Mouse (Mus musculus) c-Kit-positive CD71-positive TER-119-negative erythroid progenitor cells, embryonic 14.5 days (primary cell): ENCODE data around the gene Pwwp2b.

Experiments
- DNase-seq: peaks from one replicate; pipeline ENCODE4 v3.0.0-alpha.2; 2013; ENCODE audit warnings: low read depth

Pwwp2b gene

DNA sequence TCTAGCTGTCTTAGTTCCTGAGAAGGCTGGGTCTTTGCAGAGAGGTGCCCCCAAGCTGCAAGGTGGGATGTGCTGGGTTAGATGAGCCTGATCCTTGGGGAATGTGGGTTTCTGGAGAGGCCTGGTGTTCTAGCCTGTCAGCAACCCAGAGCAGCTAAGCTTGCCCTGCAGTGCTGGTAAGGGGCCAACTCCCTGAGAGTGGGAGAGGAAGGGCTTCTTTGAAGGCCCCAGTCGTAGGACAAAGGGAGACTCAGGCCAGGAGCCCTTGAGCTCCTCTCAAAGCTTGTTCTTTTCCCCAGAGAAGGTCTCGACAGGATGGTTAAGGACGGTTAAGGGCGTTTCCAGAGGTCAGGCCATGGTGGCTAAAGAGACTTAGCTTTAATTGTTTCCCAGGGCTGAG, 16.1 kb downstream of the Pwwp2b start:
- DNase-seq: no peak

DNA sequence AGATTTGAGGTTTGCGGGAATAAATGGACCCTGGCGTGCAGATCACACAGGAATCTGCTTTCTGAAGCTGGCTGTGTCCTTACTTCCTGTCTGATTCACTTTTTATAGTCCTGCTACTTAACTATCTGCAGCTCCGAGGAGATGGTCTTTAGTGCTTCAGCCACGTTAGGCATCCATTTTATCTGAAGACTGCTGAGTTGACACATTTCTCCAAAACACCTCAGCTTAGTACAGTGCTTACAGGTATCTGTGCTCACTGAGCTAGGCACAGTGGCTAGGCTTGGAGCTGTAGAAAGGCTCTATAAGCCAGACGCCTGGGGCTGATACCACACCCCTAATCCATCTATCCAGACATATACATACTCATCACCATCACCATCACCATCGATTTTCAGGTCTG, 17.4 kb downstream of the Pwwp2b start:
- DNase-seq: no peak

DNA sequence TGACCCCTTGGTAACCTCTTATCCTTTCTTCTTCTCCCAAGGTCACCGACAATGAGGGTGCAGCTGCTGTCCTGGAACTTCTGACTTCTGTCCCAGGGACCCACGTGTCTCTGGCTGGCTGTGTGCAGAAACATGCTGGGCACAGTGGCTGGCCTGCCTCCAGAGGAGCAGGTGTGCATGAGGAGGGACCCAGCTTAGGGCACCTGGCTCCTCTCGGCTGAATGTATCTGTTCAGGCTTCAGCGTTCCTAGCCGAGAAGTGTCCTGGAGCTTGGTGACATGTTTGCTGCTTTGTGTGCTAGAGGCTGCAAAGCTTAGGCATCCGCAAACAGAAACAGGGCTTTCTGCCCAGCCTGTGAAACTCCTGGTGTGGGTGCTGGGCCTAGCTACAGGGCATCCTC, 18.1 kb downstream of the Pwwp2b start:
- DNase-seq: no peak

DNA sequence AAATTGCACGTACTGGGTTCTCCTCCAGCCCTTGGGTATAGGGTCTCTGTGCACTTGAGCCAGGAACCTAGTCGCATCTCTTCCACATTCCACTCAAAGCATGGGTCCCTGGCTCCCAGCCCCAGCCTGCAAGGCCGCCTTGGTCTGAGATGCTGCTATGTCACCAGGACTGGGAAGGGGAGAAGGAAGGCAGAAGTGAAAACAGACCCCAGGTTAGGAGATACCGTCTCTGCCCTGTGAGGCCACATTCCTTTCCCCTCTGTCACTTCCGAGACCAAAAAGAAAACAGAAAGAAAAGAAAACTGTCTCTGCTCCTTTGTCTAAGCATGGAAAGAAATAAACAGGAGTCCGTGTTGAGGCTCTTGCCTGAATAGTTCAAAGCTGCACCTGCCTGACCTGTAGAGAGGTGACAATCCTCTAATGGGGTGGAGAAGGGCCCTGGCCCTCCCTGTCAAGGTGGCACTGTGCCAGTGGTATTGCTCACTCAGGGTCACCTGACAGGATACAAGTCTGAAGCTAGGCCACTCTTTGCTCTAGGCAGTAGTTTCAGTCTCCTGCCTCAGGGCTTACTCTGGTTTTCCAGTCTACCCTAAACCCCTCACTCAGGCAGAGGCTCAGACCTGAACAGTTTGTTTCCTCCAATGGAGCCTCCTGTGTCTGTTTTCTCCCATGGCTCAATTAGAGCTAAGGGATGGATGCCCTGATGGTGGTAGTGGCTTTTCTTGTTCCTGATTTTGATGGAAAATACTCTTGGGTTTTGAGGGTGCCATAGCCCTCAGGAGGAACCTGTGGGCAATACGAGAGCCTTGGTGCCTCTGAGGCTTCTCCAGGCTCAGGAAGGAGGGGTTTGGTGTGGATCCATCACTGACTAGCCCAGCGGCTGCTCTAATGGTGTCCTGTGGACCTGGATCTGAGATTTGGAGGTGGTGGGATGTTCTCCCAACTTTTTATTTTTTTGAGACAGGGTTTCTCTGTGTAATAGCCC, 18.9 kb downstream of the Pwwp2b start:
- no peak for DNase-seq

DNA sequence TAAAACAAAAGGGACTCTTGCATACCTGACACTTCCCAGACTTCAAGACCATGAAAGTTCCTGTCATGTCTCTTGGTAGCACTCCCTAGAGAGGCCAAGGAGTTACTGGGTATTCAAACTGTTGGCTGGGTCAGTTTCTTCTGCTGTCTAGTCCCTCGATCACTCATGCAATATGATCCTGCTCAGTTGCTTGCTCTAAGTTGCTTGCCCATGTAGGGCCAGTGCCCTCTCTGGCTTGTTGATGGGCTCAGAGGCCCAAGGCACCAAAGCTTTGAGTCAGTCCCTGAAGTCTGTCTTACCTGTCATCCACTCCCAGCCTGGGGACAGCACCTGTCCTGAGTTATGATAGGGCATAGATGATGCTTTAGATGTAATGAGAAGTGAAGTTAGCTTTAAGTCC, 22.5 kb downstream of the Pwwp2b start:
- no peak for DNase-seq

DNA sequence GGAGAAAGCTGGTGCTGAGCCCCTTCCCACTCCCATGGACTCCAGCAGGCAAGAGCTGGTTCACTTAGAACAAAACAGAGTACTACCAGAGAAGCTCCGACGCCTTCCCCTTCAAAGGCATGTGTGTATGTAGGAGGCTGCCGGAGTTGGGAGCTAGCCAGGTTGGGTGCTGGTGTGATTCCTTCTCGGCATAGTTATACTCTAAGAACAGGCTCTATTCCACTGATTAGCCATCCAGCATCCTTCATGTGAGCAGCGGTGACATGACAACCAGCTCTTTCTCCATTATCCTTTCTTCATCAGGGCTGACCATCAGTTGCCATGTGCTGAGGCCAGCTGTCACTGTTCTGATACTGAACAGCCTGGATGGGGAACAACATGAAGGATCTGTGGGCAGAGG, 23.6 kb downstream of the Pwwp2b start:
- no peak for DNase-seq

DNA sequence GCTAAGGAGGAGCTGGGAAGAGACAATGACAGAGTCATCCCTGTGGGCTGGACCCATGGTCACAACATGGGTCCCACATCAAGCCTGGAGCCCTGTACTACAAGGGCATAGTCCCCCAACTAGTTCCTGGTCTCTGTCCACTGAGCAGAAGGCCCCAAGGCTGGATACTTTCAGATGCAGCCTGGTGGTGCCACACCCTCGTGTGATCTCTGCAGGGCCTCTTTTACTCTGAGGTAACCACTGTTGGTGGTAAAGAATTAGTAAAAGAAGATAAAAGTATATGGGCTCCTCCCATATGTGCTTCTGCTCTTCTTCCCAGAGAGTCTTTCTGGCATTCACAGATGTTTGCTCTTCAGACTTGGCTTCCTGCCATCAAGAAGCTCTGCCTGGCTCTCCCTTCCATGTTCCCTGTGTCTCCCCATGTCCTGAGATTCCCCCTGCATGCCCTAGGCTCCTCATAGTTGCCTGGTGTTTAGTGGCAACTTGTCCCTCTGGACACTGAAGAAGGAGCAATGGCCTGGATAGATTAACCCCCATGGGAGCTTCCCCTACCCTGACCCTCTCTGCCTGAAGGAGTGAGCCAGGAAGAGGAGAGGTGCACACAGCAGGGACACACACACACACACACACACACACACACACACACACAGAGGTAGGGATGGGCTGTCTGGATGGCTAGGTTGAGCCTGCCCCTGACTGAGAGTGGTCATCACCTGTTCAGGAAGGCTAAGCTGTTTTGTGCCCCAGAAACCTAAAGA, 24.5 kb downstream of the Pwwp2b start:
- no peak for DNase-seq

DNA sequence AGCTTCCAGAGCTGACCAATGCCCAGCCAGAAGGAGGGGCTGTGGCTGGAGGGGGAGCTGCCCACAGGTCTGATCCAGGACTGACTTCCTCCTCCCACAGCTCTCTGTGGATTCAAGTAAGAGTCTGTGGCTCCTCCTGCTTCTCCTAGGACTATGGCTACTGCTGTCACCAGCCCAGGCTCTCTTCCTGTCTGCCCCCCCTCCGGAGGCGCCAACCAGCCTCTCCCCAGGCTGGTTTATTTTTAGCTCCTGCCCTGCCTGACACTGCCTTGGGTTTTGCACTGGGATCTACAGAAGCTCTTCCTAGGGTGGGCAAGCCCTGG, 25.1 kb downstream of the Pwwp2b start:
- no peak for DNase-seq

DNA sequence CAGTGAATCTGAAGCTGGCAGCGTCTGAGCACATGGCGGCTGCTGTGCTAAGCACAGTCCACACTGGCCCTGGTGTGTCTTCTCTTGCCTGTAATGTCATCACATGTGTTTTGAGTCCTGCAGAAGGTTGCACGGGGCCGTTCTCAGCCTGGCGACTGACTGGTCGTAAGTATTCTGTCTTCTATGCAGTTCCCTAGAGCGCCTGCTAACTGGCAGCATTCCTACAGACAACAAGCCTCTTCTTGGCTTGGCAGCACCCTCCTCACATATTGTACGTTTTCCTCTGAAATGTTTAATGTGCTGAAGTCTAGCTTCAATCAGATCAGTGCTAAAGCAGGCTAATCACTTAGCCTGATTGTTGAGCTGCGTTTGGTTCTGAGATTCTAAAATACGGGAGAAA, 27.3 kb downstream of the Pwwp2b start:
- DNase-seq: no peak

DNA sequence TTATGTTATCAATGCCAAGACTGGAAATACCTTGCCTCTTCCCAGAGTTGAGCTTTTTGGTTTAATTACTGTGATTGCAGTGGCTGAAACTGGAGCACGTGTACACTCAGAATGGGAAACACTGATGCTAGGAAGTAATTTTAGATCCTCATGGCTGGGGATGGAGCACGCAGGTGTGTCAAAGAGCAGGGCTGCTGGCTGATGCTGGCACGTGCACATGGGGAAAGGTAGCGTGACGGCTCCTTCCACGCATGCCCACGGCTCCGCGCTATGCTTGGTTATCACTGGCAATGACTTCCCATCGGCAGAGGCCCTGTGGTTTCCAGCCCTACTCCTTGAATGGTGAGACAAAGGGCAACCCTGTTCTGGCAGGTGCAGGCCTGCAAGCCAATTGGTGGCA, 27.9 kb downstream of the Pwwp2b start:
- no peak for DNase-seq

DNA sequence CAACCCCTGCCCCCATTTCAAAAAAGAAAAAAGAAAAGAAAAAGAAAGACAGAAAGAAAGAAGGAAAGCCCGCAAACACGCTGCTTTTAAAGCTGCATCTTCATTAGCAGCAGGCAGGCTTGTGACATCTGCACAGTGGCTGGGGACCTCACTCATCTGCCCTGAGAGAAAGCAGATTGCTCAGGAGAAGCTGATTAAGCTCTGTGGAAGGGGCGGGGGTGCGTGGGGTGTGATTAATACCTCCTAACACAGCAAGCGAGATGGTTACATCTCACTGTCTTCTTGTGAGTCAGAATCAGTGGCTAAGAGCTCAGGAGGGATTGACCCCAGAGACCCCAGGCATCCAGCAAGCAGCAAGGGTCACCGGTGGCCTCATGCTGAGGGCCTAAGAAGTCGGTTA, 29.3 kb downstream of the Pwwp2b start:
- no peak for DNase-seq

DNA sequence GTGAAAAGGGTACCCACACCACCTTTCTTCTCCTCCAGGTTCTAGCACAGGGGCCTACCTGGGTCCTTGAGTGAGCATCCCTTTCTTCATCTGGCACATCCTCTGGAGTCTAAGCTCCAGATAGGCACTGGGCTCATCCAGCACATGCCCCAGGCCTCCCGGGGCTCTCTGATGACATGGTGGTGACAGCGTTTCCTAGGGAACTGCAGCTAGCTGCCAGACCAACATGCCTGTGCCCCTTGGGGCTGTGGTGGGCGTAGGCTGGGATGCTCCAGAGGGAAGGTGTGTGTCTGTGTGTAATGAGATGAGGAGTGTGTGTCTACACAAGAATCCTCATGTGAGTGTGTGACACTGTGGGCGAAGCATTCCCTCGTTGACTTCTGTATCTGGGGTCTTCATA, 31.3 kb downstream of the Pwwp2b start:
- no peak for DNase-seq

DNA sequence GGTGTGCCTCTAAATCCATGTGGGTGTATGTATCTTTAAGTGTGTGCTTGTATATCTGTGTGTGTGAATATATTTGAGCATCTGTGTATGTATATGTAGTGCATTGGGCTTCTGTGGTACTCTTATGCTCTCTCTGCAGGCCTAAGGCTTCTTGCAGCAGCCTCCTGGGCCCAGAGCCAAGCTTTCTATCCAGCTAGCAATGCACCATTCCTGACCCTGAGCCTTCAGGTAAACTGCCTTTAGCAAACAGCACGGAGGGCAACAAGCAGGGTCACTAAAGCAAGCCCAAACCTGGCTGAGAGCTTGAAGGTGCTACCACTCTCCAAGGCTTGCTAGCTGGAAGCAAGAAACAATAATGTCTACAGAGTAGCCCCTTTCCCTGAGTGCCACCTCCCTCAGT, 31.8 kb downstream of the Pwwp2b start:
- DNase-seq: no peak

DNA sequence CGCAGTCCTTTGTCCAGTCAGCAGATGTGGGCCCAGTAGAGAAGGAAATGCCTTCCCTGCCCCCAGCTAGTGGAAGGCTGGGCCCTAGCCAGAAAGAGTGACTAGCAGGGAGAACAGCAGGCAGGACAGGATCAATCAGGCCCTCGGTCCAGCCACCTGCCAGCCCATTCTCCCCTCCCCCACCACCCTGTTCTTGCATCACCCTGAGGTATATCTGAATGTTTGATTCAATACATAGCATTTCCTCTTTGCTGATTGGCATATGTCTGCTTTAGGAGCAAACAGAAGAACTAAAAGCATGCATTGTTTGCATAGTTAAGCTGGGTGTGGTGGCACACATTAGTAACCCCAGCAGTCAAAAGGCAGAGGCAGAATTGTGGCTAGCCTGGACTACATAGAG, 32.9 kb downstream of the Pwwp2b start:
- DNase-seq: no peak

DNA sequence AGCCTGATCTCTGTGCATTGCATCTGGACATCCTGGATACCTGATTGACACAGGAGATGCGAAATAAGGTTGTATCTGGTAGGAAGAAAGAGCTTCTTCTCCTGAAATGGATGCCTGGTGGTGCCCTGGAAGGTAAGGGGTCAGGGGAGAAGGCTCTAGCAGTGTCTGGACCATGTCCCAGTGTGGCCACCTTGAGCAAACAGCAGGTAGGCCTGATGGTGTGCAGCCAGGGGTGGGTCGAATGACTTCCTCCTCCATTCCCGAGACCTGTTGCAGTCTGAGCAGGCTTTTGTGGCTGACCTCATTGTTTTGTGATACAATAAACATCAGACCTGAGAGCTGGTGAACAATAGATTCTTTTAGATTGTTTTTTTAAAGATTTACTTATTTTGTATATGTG, 33.8 kb downstream of the Pwwp2b start:
- no peak for DNase-seq

DNA sequence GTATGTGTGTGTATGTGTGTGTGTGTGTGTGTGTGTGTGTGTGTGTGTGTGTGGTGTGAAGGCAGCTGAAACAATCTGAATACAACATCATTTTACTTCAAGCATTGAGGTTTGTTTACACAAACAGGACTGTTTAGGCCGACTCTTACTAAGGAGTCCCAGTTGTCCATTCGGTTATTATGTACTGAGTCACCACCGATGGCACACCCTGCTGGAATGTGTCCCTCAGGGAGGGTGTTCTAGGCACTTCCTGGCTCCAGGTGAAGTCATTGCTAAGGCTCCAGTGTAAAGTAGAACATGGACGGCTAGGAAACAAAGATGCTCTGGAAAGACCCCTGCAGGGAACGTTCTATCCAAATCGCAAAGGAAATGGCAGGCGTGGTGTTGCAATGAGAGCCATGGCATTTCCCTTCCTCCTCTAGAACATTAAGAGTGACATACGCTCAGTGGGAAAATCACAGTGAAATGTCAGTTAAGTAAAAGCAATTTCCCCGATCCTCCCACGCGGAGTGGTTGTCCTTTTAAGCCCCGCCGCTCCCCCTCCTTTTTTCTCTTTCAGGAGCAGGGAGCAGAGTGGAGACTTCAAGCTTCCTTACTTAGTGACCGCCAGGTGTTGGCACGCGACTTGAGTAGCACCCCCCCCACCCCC, 37.1 kb downstream of the Pwwp2b start:
- no peak for DNase-seq

DNA sequence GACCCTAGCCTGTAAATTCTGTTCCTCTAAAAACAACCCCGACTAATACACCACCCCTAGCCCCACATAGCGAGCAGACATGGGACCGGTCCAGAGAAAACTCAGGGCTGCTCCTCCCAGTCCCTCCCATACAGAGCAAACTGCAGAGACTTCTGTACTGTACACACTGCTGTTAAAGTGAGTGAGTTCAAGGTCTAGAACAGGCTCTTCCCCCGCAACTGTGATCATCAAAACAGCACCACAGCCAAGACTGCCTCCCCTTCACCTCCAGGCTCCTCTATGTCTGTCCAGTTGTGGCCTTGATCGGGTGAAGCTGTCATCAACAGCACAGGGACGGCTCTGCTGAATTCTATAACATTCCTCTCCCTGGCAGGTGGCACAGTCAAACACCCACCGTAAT, 40.3 kb downstream of the Pwwp2b start:
- DNase-seq: no peak

DNA sequence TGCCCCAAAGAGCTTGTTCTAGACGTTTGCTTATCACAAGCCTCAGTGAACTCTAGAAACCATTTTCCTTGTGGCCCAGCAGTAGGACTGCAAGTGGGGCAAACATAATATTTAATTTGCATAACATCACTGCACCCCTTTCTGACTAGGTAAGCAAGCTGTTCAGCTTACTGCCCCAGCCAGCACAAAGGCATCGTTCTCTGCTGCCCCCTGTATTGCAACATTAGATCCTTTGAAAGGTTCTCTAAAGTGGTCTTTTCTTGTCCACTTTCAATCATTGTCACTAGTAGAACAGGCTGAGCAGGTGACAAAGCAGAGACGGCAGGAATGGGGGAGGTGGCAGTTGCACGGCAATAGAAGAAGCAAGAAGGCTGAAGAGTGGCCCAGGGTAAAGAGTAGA, 45.1 kb downstream of the Pwwp2b start:
- DNase-seq: no peak

DNA sequence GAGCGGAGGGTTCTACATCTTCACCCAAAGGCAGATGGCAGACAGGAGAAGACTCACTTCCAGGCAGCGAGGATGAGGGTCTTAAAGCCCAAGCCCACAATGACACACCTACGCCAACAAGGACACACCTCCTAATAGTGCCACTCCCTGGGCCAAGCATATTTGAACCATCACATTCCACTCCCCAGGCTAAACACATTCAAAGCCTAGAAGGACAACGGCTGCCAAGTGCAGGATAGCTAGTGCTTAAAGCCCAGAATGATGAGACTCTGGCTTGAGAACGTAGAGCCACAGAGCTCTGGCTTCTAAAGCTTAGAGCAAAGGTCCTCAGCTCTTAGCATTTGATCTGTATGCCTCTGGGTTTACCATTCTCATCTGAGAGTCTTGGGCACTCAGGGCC, 45.8 kb downstream of the Pwwp2b start:
- no peak for DNase-seq

DNA sequence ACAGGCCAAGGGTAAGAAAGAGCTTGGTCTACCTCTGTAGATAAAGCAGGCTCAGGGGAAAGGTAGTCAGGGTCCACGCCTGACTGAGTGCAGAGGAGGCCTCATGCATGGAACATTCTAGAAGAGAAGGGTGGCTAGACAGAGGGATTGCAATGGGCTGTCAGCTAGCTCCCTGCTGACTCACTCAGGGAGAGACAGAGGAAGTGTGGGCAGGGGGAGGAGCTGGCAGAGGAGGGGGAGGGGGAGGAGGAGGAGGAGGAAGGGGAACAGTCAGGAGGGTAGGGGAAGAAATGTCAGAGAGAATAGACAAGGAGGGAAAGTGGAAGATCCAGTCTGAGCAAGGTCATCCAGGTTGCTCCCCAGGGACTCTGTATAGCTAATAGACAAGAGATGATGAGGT, 47.4 kb downstream of the Pwwp2b start:
- DNase-seq: no peak

DNA sequence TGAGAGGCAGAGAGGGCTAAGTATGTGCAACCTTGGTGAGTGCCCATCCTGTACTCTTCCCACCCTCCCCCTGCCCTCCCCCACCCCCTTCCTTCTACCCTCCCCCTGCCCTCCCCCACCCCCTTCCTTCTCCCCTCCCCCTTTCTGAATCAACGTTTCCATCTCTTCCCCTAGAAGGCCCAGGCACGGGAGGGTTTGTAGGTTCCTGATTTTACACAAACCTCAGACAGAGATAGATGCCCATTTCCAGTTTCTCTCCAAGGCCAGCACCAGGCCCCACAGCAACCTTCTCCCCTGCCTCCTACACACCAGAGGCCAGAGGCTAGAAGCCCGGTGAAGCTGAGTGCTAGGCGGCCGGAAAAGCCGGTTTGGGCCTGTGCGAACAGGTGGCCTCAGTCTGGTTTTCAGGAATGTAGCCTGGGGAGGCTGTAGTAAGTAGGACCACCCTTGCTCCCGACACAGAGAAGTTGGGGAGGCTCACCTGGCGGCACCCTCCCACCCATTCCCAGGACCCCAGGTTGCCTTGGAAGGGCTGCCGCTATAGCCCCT, 48.3 kb downstream of the Pwwp2b start:
- no peak for DNase-seq

DNA sequence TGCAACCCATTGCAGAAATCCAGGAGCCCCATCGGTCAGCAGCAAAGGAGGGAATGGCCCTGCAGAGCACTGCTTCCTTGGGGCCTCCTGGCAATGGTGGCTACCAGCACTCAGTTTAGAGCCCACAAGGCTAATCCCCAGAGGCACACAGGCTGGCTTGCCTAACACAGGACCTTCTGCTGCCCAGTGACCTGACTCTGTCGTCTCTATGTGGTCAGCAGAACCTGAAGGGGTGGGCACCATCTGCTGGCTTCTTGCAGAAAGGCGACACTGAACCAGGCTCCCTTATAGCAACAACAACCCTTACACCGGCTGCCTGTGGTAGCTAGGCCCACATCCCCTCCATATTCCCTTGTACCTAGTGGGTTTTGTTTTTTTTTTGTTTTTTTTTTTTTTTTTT, 50.2 kb downstream of the Pwwp2b start:
- no peak for DNase-seq

DNA sequence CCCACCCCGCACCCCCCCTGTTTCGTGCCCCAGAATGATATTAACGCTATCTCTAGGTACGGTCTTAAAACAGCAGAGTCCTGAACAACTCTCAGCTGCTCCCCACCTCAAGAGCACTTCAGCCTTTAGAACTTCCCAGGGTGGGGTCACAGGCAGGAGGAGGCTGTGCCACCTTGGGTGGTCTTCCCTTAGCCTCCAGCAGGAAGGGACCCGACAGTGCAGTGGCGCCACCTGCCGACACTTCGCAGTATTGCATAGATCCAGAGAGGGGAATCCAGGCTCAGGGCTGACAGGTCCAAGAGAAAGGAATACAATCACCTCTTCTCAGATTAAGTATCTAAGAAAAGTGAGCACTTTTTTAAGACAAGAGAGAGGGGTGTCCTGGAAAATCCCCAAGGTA, 51.1 kb downstream of the Pwwp2b start:
- DNase-seq: peak; percentile 28
